Mouse (Mus musculus): Measurements from ENCODE around the gene Cxcl16. TPM values are rescaled to one million over a fixed set of nuclear protein-coding genes. Genes with fewer than 3 reads are reported as not detected.

Cxcl16 gene
- total and polyA plus RNA-seq, 3 experiments, result not detected

Other genes with a start within 250 kb of the Cxcl16 start
Only the 30 nearest of the 31 such genes appear.
- 3.1 and 4.2 TPM in 2 replicates for gene Slc16a13, start 238.9 kb downstream of the Cxcl16 start, total RNA-seq (2012; rRNA removed)
- gene Slc16a13, start 238.9 kb downstream of the Cxcl16 start, polyA plus RNA-seq (2012; ENCODE audit: insufficient read depth in 1 of 2, insufficient read length in 2 of 2, low read depth in 1 of 2, low replicate concordance in 2 of 2, missing spikeins in 1 of 2), result 1 to 10 TPM in 1 of 2 experiments, not detected in 1; 7.9 TPM
- not detected in 2 replicates for gene Bcl6b, start 230.2 kb downstream of the Cxcl16 start, total RNA-seq (2012; rRNA removed)
- not detected for gene Bcl6b, start 230.2 kb downstream of the Cxcl16 start, polyA plus RNA-seq (2012; ENCODE audit: insufficient read depth in 1 of 2, insufficient read length in 2 of 2, low read depth in 1 of 2, low replicate concordance in 2 of 2, missing spikeins in 1 of 2)
- gene 0610010K14Rik, start 222.1 kb downstream of the Cxcl16 start, total RNA-seq (2012; rRNA removed), result 60.4 and 61.8 TPM in 2 replicates
- gene 0610010K14Rik, start 222.1 kb downstream of the Cxcl16 start, polyA plus RNA-seq (2012; ENCODE audit: insufficient read depth in 1 of 2, insufficient read length in 2 of 2, low read depth in 1 of 2, low replicate concordance in 2 of 2, missing spikeins in 1 of 2), result 100 to 1,000 TPM in 1 of 2 experiments, not detected in 1; 189 TPM
- 2.3 and 3.7 TPM in 2 replicates for gene Gm21988, start 220.2 kb downstream of the Cxcl16 start, total RNA-seq (2012; rRNA removed)
- 1 to 10 TPM in 1 of 2 experiments, not detected in 1; 4.1 TPM for gene Gm21988, start 220.2 kb downstream of the Cxcl16 start, polyA plus RNA-seq (2012; ENCODE audit: insufficient read depth in 1 of 2, insufficient read length in 2 of 2, low read depth in 1 of 2, low replicate concordance in 2 of 2, missing spikeins in 1 of 2)
- gene Rnasek, start 220.1 kb downstream of the Cxcl16 start, total RNA-seq (2012; rRNA removed), result 46.8 and 56.2 TPM in 2 replicates
- gene Rnasek, start 220.1 kb downstream of the Cxcl16 start, polyA plus RNA-seq (2012; ENCODE audit: insufficient read depth in 1 of 2, insufficient read length in 2 of 2, low read depth in 1 of 2, low replicate concordance in 2 of 2, missing spikeins in 1 of 2), result 100 to 1,000 TPM in 1 of 2 experiments, not detected in 1; 179 TPM
- gene Alox12, start 204.6 kb downstream of the Cxcl16 start, total RNA-seq (2012; rRNA removed), result not detected in 2 replicates
- under 1 TPM in 1 of 2 experiments, not detected in 1; 0.03 TPM for gene Alox12, start 204.6 kb downstream of the Cxcl16 start, polyA plus RNA-seq (2012; ENCODE audit: insufficient read depth in 1 of 2, insufficient read length in 2 of 2, low read depth in 1 of 2, low replicate concordance in 2 of 2, missing spikeins in 1 of 2)
- gene Alox12e, start 137.4 kb downstream of the Cxcl16 start, total RNA-seq (2012; rRNA removed), result not detected in 2 replicates
- not detected for gene Alox12e, start 137.4 kb downstream of the Cxcl16 start, polyA plus RNA-seq (2012; ENCODE audit: insufficient read depth in 1 of 2, insufficient read length in 2 of 2, low read depth in 1 of 2, low replicate concordance in 2 of 2, missing spikeins in 1 of 2)
- not detected in 2 replicates for gene Alox15, start 108.0 kb downstream of the Cxcl16 start, total RNA-seq (2012; rRNA removed)
- not detected for gene Alox15, start 108.0 kb downstream of the Cxcl16 start, polyA plus RNA-seq (2012; ENCODE audit: insufficient read depth in 1 of 2, insufficient read length in 2 of 2, low read depth in 1 of 2, low replicate concordance in 2 of 2, missing spikeins in 1 of 2)
- gene Pelp1, start 50.0 kb downstream of the Cxcl16 start, total RNA-seq (2012; rRNA removed), result 46.4 and 50.6 TPM in 2 replicates
- 10 to 100 TPM in 1 of 2 experiments, not detected in 1; 70.1 TPM for gene Pelp1, start 50.0 kb downstream of the Cxcl16 start, polyA plus RNA-seq (2012; ENCODE audit: insufficient read depth in 1 of 2, insufficient read length in 2 of 2, low read depth in 1 of 2, low replicate concordance in 2 of 2, missing spikeins in 1 of 2)
- 200 and 241 TPM in 2 replicates for gene Arrb2, start 27.3 kb downstream of the Cxcl16 start, total RNA-seq (2012; rRNA removed)
- 100 to 1,000 TPM in 1 of 2 experiments, not detected in 1; 272 TPM for gene Arrb2, start 27.3 kb downstream of the Cxcl16 start, polyA plus RNA-seq (2012; ENCODE audit: insufficient read depth in 1 of 2, insufficient read length in 2 of 2, low read depth in 1 of 2, low replicate concordance in 2 of 2, missing spikeins in 1 of 2)
- 43.0 and 43.3 TPM in 2 replicates for gene Med11, start 8.1 kb downstream of the Cxcl16 start, total RNA-seq (2012; rRNA removed)
- gene Med11, start 8.1 kb downstream of the Cxcl16 start, polyA plus RNA-seq (2012; ENCODE audit: insufficient read depth in 1 of 2, insufficient read length in 2 of 2, low read depth in 1 of 2, low replicate concordance in 2 of 2, missing spikeins in 1 of 2), result 10 to 100 TPM in 1 of 2 experiments, not detected in 1; 40.0 TPM
- not detected in 2 replicates for gene Zmynd15, start 551 bp downstream of the Cxcl16 start, total RNA-seq (2012; rRNA removed)
- under 1 TPM in 1 of 2 experiments, not detected in 1; 0.14 TPM for gene Zmynd15, start 551 bp downstream of the Cxcl16 start, polyA plus RNA-seq (2012; ENCODE audit: insufficient read depth in 1 of 2, insufficient read length in 2 of 2, low read depth in 1 of 2, low replicate concordance in 2 of 2, missing spikeins in 1 of 2)
- 0.27 TPM in 1 of 2 replicates, not detected in the other for gene Tm4sf5, start 45.3 kb upstream of the Cxcl16 start, total RNA-seq (2012; rRNA removed)
- gene Tm4sf5, start 45.3 kb upstream of the Cxcl16 start, polyA plus RNA-seq (2012; ENCODE audit: insufficient read depth in 1 of 2, insufficient read length in 2 of 2, low read depth in 1 of 2, low replicate concordance in 2 of 2, missing spikeins in 1 of 2), result under 1 TPM in 1 of 2 experiments, not detected in 1; 0.21 TPM
- not detected in 2 replicates for gene Vmo1, start 54.6 kb upstream of the Cxcl16 start, total RNA-seq (2012; rRNA removed)
- not detected for gene Vmo1, start 54.6 kb upstream of the Cxcl16 start, polyA plus RNA-seq (2012; ENCODE audit: insufficient read depth in 1 of 2, insufficient read length in 2 of 2, low read depth in 1 of 2, low replicate concordance in 2 of 2, missing spikeins in 1 of 2)
- gene Gltpd2, start 59.2 kb upstream of the Cxcl16 start, total RNA-seq (2012; rRNA removed), result not detected in 2 replicates
- under 1 TPM in 1 of 2 experiments, not detected in 1; 0.06 TPM for gene Gltpd2, start 59.2 kb upstream of the Cxcl16 start, polyA plus RNA-seq (2012; ENCODE audit: insufficient read depth in 1 of 2, insufficient read length in 2 of 2, low read depth in 1 of 2, low replicate concordance in 2 of 2, missing spikeins in 1 of 2)
- 602 and 671 TPM in 2 replicates for gene Psmb6, start 65.4 kb upstream of the Cxcl16 start, total RNA-seq (2012; rRNA removed)
- gene Psmb6, start 65.4 kb upstream of the Cxcl16 start, polyA plus RNA-seq (2012; ENCODE audit: insufficient read depth in 1 of 2, insufficient read length in 2 of 2, low read depth in 1 of 2, low replicate concordance in 2 of 2, missing spikeins in 1 of 2), result 100 to 1,000 TPM in 1 of 2 experiments, not detected in 1; 462 TPM
- not detected in 2 replicates for gene Gm40193, start 73.0 kb upstream of the Cxcl16 start, total RNA-seq (2012; rRNA removed)
- not detected for gene Gm40193, start 73.0 kb upstream of the Cxcl16 start, polyA plus RNA-seq (2012; ENCODE audit: insufficient read depth in 1 of 2, insufficient read length in 2 of 2, low read depth in 1 of 2, low replicate concordance in 2 of 2, missing spikeins in 1 of 2)
- 0.07 and 0.15 TPM in 2 replicates for gene Pld2, start 80.1 kb upstream of the Cxcl16 start, total RNA-seq (2012; rRNA removed)
- gene Pld2, start 80.1 kb upstream of the Cxcl16 start, polyA plus RNA-seq (2012; ENCODE audit: insufficient read depth in 1 of 2, insufficient read length in 2 of 2, low read depth in 1 of 2, low replicate concordance in 2 of 2, missing spikeins in 1 of 2), result under 1 TPM in 1 of 2 experiments, not detected in 1; 0.39 TPM
- 25.0 and 33.8 TPM in 2 replicates for gene Mink1, start 102.9 kb upstream of the Cxcl16 start, total RNA-seq (2012; rRNA removed)
- 100 to 1,000 TPM in 1 of 2 experiments, 10 to 100 TPM in 1; 57.3 to 230 TPM for gene Mink1, start 102.9 kb upstream of the Cxcl16 start, polyA plus RNA-seq (2012; ENCODE audit: insufficient read depth in 1 of 2, insufficient read length in 2 of 2, low read depth in 1 of 2, low replicate concordance in 2 of 2, missing spikeins in 1 of 2)
- not detected in 2 replicates for gene 4930544D05Rik, start 155.9 kb upstream of the Cxcl16 start, total RNA-seq (2012; rRNA removed)
- under 1 TPM in 1 of 2 experiments, not detected in 1; 0.10 TPM for gene 4930544D05Rik, start 155.9 kb upstream of the Cxcl16 start, polyA plus RNA-seq (2012; ENCODE audit: insufficient read depth in 1 of 2, insufficient read length in 2 of 2, low read depth in 1 of 2, low replicate concordance in 2 of 2, missing spikeins in 1 of 2)
- 0.54 TPM in 1 of 2 replicates, not detected in the other for gene Chrne, start 159.2 kb upstream of the Cxcl16 start, total RNA-seq (2012; rRNA removed)
- under 1 TPM in 1 of 2 experiments, not detected in 1; 0.33 TPM for gene Chrne, start 159.2 kb upstream of the Cxcl16 start, polyA plus RNA-seq (2012; ENCODE audit: insufficient read depth in 1 of 2, insufficient read length in 2 of 2, low read depth in 1 of 2, low replicate concordance in 2 of 2, missing spikeins in 1 of 2)
- 0.98 and 1.6 TPM in 2 replicates for gene Gp1ba, start 179.1 kb upstream of the Cxcl16 start, total RNA-seq (2012; rRNA removed)
- gene Gp1ba, start 179.1 kb upstream of the Cxcl16 start, polyA plus RNA-seq (2012; ENCODE audit: insufficient read depth in 1 of 2, insufficient read length in 2 of 2, low read depth in 1 of 2, low replicate concordance in 2 of 2, missing spikeins in 1 of 2), result 1 to 10 TPM in 1 of 2 experiments, not detected in 1; 5.0 TPM
- 30.4 and 31.4 TPM in 2 replicates for gene Rnf167, start 187.3 kb upstream of the Cxcl16 start, total RNA-seq (2012; rRNA removed)
- gene Rnf167, start 187.3 kb upstream of the Cxcl16 start, polyA plus RNA-seq (2012; ENCODE audit: insufficient read depth in 1 of 2, insufficient read length in 2 of 2, low read depth in 1 of 2, low replicate concordance in 2 of 2, missing spikeins in 1 of 2), result 10 to 100 TPM in 1 of 2 experiments, not detected in 1; 44.4 TPM
- 96.3 and 104 TPM in 2 replicates for gene Slc25a11, start 187.5 kb upstream of the Cxcl16 start, total RNA-seq (2012; rRNA removed)
- gene Slc25a11, start 187.5 kb upstream of the Cxcl16 start, polyA plus RNA-seq (2012; ENCODE audit: insufficient read depth in 1 of 2, insufficient read length in 2 of 2, low read depth in 1 of 2, low replicate concordance in 2 of 2, missing spikeins in 1 of 2), result 100 to 1,000 TPM; 114 to 145 TPM
- 1,332 and 1,356 TPM in 2 replicates for gene Pfn1, start 194.7 kb upstream of the Cxcl16 start, total RNA-seq (2012; rRNA removed)
- 1,000 to 10,000 TPM; 2,392 to 5,980 TPM for gene Pfn1, start 194.7 kb upstream of the Cxcl16 start, polyA plus RNA-seq (2012; ENCODE audit: insufficient read depth in 1 of 2, insufficient read length in 2 of 2, low read depth in 1 of 2, low replicate concordance in 2 of 2, missing spikeins in 1 of 2)
- gene Eno3, start 197.2 kb upstream of the Cxcl16 start, total RNA-seq (2012; rRNA removed), result 12.9 and 14.2 TPM in 2 replicates
- 10 to 100 TPM in 1 of 2 experiments, not detected in 1; 16.8 TPM for gene Eno3, start 197.2 kb upstream of the Cxcl16 start, polyA plus RNA-seq (2012; ENCODE audit: insufficient read depth in 1 of 2, insufficient read length in 2 of 2, low read depth in 1 of 2, low replicate concordance in 2 of 2, missing spikeins in 1 of 2)
- 76.4 and 81.0 TPM in 2 replicates for gene Spag7, start 209.4 kb upstream of the Cxcl16 start, total RNA-seq (2012; rRNA removed)
- gene Spag7, start 209.4 kb upstream of the Cxcl16 start, polyA plus RNA-seq (2012; ENCODE audit: insufficient read depth in 1 of 2, insufficient read length in 2 of 2, low read depth in 1 of 2, low replicate concordance in 2 of 2, missing spikeins in 1 of 2), result 10 to 100 TPM in 1 of 2 experiments, not detected in 1; 99.6 TPM
- gene Camta2, start 228.1 kb upstream of the Cxcl16 start, total RNA-seq (2012; rRNA removed), result 1.9 and 2.8 TPM in 2 replicates
- 10 to 100 TPM in 1 of 2 experiments, not detected in 1; 15.0 TPM for gene Camta2, start 228.1 kb upstream of the Cxcl16 start, polyA plus RNA-seq (2012; ENCODE audit: insufficient read depth in 1 of 2, insufficient read length in 2 of 2, low read depth in 1 of 2, low replicate concordance in 2 of 2, missing spikeins in 1 of 2)
- 0.35 and 0.46 TPM in 2 replicates for gene Inca1, start 240.2 kb upstream of the Cxcl16 start, total RNA-seq (2012; rRNA removed)
- 1 to 10 TPM in 1 of 2 experiments, not detected in 1; 2.2 TPM for gene Inca1, start 240.2 kb upstream of the Cxcl16 start, polyA plus RNA-seq (2012; ENCODE audit: insufficient read depth in 1 of 2, insufficient read length in 2 of 2, low read depth in 1 of 2, low replicate concordance in 2 of 2, missing spikeins in 1 of 2)
- 19.8 and 20.3 TPM in 2 replicates for gene Kif1c, start 240.6 kb upstream of the Cxcl16 start, total RNA-seq (2012; rRNA removed)
- gene Kif1c, start 240.6 kb upstream of the Cxcl16 start, polyA plus RNA-seq (2012; ENCODE audit: insufficient read depth in 1 of 2, insufficient read length in 2 of 2, low read depth in 1 of 2, low replicate concordance in 2 of 2, missing spikeins in 1 of 2), result 10 to 100 TPM in 1 of 2 experiments, not detected in 1; 21.7 TPM